Mouse (Mus musculus): ENCODE results near the gene Pank4. TPM values are rescaled to one million over a fixed set of nuclear protein-coding genes. Genes with fewer than 3 reads are reported as not detected.

The Pank4 gene
- polyA plus RNA-seq (2012), result 40.0 and 48.2 TPM in 2 replicates

GRCm38 (mm10) chr4:154963901-154964580, at the start of gene Pank4:
Gene Pank4, plus strand, starts transcription at chr4:154964123.
- TF ChIP-seq GATA1 (IDR thresholded peaks at IDR 0.05; ENCODE audit: low read length), result no peak

GRCm38 (mm10) chr4:154914252-154914651, 49.7 kb upstream of the Pank4 start:
- no peak for TF ChIP-seq GATA1 (IDR thresholded peaks at IDR 0.05; ENCODE audit: low read length)

GRCm38 (mm10) chr4:154914707-154915106, 49.2 kb upstream of the Pank4 start:
- no peak for TF ChIP-seq GATA1 (IDR thresholded peaks at IDR 0.05; ENCODE audit: low read length)

DNA sequence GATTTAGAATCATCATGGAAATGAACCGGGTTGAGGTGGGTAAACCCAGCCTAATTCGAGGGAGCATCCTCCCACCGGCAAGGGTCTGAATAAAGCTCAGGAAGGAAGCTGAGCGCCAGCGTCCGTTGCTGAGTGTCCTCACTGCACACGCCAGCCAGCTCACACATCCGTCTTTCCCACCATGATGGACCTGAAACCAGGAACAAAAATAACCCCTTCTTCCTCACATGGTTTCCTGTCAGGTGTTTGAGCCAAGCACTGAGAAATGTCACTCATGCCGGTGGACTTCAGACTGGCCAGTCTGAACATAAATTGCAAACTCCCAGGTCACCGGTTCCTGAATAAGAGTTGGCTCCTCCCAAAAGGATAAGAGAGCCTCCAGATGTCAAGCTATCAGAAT, 48.6 kb upstream of the Pank4 start:
- TF ChIP-seq GATA1 (IDR thresholded peaks at IDR 0.05; ENCODE audit: low read length), result no peak

GRCm38 (mm10) chr4:154916662-154917061, 47.3 kb upstream of the Pank4 start:
- no peak for TF ChIP-seq GATA1 (IDR thresholded peaks at IDR 0.05; ENCODE audit: low read length)

- no peak for TF ChIP-seq GATA1 (IDR thresholded peaks at IDR 0.05; ENCODE audit: low read length)
Measured at GRCm38 (mm10) chr4:154922291-154922690, 41.6 kb upstream of the Pank4 start.

DNA sequence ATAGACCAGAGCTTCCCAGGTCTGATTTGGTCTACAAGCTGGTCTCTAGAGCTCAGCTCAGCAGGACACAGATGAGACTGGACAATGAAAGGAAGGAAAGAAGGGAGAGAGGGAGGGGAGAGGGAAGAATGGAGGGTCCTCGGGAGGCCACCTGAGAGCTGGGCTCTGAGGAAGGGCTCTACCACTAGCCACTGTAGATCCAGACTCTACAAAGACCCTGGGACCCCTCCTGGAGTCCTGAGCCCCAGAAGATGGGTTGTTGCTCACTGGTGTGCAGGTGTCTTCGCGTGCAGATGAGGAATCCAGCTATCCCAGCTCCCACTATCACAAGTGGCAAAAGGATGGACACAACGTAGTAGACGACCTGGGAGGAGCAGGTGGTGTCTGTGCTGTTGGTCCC, 41.0 kb upstream of the Pank4 start:
- no peak for TF ChIP-seq GATA1 (IDR thresholded peaks at IDR 0.05; ENCODE audit: low read length)

GRCm38 (mm10) chr4:154925413-154925812, 38.5 kb upstream of the Pank4 start:
- no peak for TF ChIP-seq GATA1 (IDR thresholded peaks at IDR 0.05; ENCODE audit: low read length)

GRCm38 (mm10) chr4:154926969-154927898, 36.7 kb upstream of the Pank4 start:
- TF ChIP-seq GATA1 (IDR thresholded peaks at IDR 0.05; ENCODE audit: low read length), result no peak

DNA sequence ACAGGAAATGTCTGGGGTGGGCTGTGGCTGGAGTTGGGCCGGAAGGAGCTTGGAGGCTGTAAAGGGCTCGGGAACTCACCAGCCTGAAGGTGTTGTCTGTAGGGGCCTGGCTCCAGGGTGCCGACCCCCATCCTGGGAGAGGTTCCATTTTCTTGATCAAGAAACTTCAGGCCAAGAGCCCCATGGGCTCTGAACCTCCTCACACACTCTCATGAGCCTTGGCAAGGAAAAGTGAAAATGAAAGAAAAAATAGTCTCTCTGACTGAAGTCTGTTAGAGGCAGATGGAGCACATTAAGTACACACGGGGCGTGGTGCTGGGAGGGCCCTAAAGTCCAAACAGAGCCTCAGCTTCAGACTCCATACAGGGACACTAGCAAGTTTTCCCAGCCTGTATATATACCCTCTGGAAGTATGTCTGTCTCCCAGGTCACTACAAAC, 36.0 kb upstream of the Pank4 start:
- TF ChIP-seq GATA1 (IDR thresholded peaks at IDR 0.05; ENCODE audit: low read length), result no peak

DNA sequence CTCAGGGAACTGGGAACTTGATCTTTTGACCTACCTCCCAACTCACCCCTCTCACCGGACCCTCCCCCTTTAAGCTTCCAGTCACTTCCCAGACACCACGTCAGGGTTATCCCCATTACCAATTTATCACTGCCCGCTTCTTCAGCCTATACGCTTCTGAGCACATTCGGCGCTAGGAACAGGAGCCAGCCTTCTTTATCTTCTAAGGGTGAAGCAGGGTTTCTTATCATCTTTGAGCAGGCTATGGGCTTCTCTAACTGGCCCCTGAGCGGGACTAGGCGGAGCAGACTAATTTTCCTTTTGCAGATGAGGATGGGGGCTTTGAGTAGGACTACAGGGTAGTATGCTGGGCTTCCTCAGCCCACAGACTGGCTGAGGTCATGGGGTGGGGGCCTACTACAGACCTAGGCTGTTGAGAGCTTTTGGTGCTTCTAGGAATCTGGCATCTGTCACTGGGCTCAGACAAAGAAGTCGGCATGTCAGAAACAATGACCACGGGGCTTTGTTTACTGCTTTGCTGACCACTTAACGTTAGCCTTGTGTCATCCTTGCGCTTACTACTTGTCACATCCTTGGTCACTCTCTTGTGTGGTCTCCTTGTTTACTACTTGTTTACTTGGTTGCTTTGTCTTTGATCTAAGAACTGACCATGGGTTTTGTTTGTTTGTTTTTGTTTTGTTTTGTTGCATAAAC, 35.4 kb upstream of the Pank4 start, which contains the start of gene Tnfrsf14:
Gene Tnfrsf14 (minus strand): TSS at position 169 of the 693 bp plus-strand sequence.
- peak; percentile 68 for TF ChIP-seq GATA1 (IDR thresholded peaks at IDR 0.05; ENCODE audit: low read length)

GRCm38 (mm10) chr4:154929088-154929660, 34.7 kb upstream of the Pank4 start:
- no peak for TF ChIP-seq GATA1 (IDR thresholded peaks at IDR 0.05; ENCODE audit: low read length)

- TF ChIP-seq GATA1 (IDR thresholded peaks at IDR 0.05; ENCODE audit: low read length), result no peak
Measured at GRCm38 (mm10) chr4:154933306-154933907, 30.5 kb upstream of the Pank4 start.

DNA sequence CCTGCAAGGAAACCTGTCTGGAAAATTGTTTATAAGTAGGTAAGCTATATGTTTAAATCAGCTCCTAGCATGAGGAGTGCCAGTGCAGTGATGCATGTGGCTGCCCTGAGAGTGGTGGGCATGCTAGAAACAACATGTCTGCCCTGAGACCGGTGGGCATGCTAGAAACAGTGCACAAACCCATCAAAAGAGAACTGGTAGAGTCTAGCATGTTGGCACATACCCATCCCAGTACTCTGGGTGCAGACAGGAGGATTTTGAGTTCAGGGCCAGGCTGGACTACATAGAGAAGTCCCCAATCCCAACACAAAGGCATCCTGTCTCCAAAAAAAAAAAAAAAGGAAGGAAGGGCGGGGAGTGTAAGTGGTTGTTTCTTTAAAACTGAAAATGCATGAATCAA, 29.1 kb upstream of the Pank4 start:
- no peak for TF ChIP-seq GATA1 (IDR thresholded peaks at IDR 0.05; ENCODE audit: low read length)

GRCm38 (mm10) chr4:154935788-154936187, 28.1 kb upstream of the Pank4 start:
- no peak for TF ChIP-seq GATA1 (IDR thresholded peaks at IDR 0.05; ENCODE audit: low read length)

Measured in G1E-ER4 (cell line).